Mouse (Mus musculus) lung, postnatal 4 days (tissue): ENCODE results near the gene Gm49342.
"Not testable (repeated sequence)": the region's sequence is repeated elsewhere in the genome, so short reads cannot be mapped to it uniquely, and the experiment has no call there.

Experiments used
- DNase-seq, 2 experiments: peaks; one replicate each; pipeline ENCODE4 v3.0.0; 2021

The Gm49342 gene

GRCm38 (mm10) chr14:50943932-50944667 lies at the start of gene Gm49342:
Gene Gm49342 (plus strand): TSS chr14:50944517.
- peak; percentile 96 to 97 for DNase-seq

- DNase-seq = no peak
These were observed 48.9 kb upstream of the Gm49342 start for GRCm38 (mm10) chr14:50895407-50895806.

GRCm38 (mm10) chr14:50895985-50896746 lies 48.2 kb upstream of the Gm49342 start:
- DNase-seq = peak; percentile 49 to 51

GRCm38 (mm10) chr14:50896747-50897373 lies 47.5 kb upstream of the Gm49342 start:
- peak in 1 of 2 experiments; percentile 12 for DNase-seq

GRCm38 (mm10) chr14:50897374-50897765 lies 46.9 kb upstream of the Gm49342 start, which contains the start of gene Klhl33:
Gene Klhl33 (minus strand): TSS chr14:50897507.
- no peak for DNase-seq

- DNase-seq = not testable (repeated sequence)
These were observed 46.3 kb upstream of the Gm49342 start for GRCm38 (mm10) chr14:50897992-50898391.

GRCm38 (mm10) chr14:50903973-50904827 lies 40.1 kb upstream of the Gm49342 start:
- DNase-seq = peak; percentile 35 to 48

GRCm38 (mm10) chr14:50904828-50905129 lies 39.5 kb upstream of the Gm49342 start:
- no peak for DNase-seq

- not testable (repeated sequence) for DNase-seq
These were observed 39.0 kb upstream of the Gm49342 start for GRCm38 (mm10) chr14:50905327-50905726.

- DNase-seq = no peak
These were observed 36.2 kb upstream of the Gm49342 start for GRCm38 (mm10) chr14:50908126-50908525.

GRCm38 (mm10) chr14:50911356-50911755 lies 33.0 kb upstream of the Gm49342 start:
- DNase-seq = no peak

GRCm38 (mm10) chr14:50923437-50923836 lies 20.9 kb upstream of the Gm49342 start:
- DNase-seq = not testable (repeated sequence)

GRCm38 (mm10) chr14:50924281-50925064 lies 19.8 kb upstream of the Gm49342 start, which contains the start of the genes Osgep and Apex1:
Gene Osgep (minus strand): TSS chr14:50924893.
Gene Apex1 (plus strand): TSS chr14:50924968.
- DNase-seq = peak; percentile 97 to 98

- DNase-seq = peak in 1 of 2 experiments; percentile 28
These were observed 19.0 kb upstream of the Gm49342 start for GRCm38 (mm10) chr14:50925111-50925920.

GRCm38 (mm10) chr14:50927366-50927765 lies 17.0 kb upstream of the Gm49342 start:
- no peak for DNase-seq

- peak in 1 of 2 experiments; percentile 18 for DNase-seq
These were observed 14.4 kb upstream of the Gm49342 start for GRCm38 (mm10) chr14:50929951-50930350.

GRCm38 (mm10) chr14:50930377-50930753 lies 14.0 kb upstream of the Gm49342 start:
- DNase-seq = peak in 1 of 2 experiments; percentile 71

GRCm38 (mm10) chr14:50930754-50931492 lies 13.4 kb upstream of the Gm49342 start, which contains the start of the genes Pip4p1 and Pnp:
Gene Pip4p1 (minus strand): TSS chr14:50930856.
Gene Pnp (plus strand): TSS chr14:50931082.
- peak; percentile 99 to 100 for DNase-seq

- no peak for DNase-seq
These were observed 12.8 kb upstream of the Gm49342 start for GRCm38 (mm10) chr14:50931493-50932020.

- DNase-seq = no peak
These were observed 7.7 kb upstream of the Gm49342 start for GRCm38 (mm10) chr14:50936649-50937048.
